Mouse (Mus musculus) erythroid progenitor cell, adult 5-6 weeks (primary cell): ENCODE data around the gene Ostm1. TPM values are rescaled to one million over a fixed set of nuclear protein-coding genes. Genes with fewer than 3 reads are reported as not detected.

ENCODE experiments used
- ATAC-seq: replicated peaks from 2 replicates; pipeline ENCODE4 v1.8.0; 2016; ENCODE audit warnings: moderate number of reproducible peaks, mild to moderate bottlenecking, moderate TSS enrichment, inconsistent platforms; ENCODE audit not compliant: poor library complexity, low FRiP score, severe bottlenecking
- total RNA-seq, 2 experiments: library from RNA; stranded (forward) in 1 of 2; stranded (reverse) in 1 of 2; fragments of 150-400 nt in 1 of 2; fragments of 186-747, 209-891 nt in 1 of 2; gene quantifications; 2 replicates each; pipeline versions ENCODE4 v1.2.3 to v1.2.4; 2015 to 2017; ENCODE audit warnings: low replicate concordance in 2 of 2

Ostm1 gene
- total RNA-seq, 2 experiments from 2014 or later: 15.5 to 22.8 TPM

GRCm38 (mm10) chr10:42715366-42716035 lies 131.9 kb downstream of the Ostm1 start:
- no peak for ATAC-seq

- no peak for ATAC-seq
These were observed 138.5 kb downstream of the Ostm1 start for GRCm38 (mm10) chr10:42722116-42722515.

- ATAC-seq: no peak
These were observed 139.9 kb downstream of the Ostm1 start for GRCm38 (mm10) chr10:42723275-42724232.

GRCm38 (mm10) chr10:42729607-42730006 lies 146.0 kb downstream of the Ostm1 start:
- no peak for ATAC-seq

- no peak for ATAC-seq
These were observed 151.0 kb downstream of the Ostm1 start for GRCm38 (mm10) chr10:42734546-42735060.

GRCm38 (mm10) chr10:42751813-42752212 lies 168.2 kb downstream of the Ostm1 start:
- no peak for ATAC-seq

Other genes with a start within 250 kb of the Ostm1 start
- 0.84 TPM in 1 of 2 replicates, not detected in the other for gene Afg1l, start 105.3 kb upstream of the Ostm1 start, total RNA-seq (2015; ENCODE audit: low replicate concordance)
- gene Afg1l, start 105.3 kb upstream of the Ostm1 start, total RNA-seq (2017; ENCODE audit: low replicate concordance): 0.77 and 1.7 TPM in 2 replicates
- 260 and 279 TPM in 2 replicates for gene Snx3, start 81.8 kb upstream of the Ostm1 start, total RNA-seq (2015; ENCODE audit: low replicate concordance)
- gene Snx3, start 81.8 kb upstream of the Ostm1 start, total RNA-seq (2017; ENCODE audit: low replicate concordance): 105 and 119 TPM in 2 replicates
- not detected in 2 replicates for gene Nr2e1, start 190 bp upstream of the Ostm1 start, total RNA-seq (2015; ENCODE audit: low replicate concordance)
- gene Nr2e1, start 190 bp upstream of the Ostm1 start, total RNA-seq (2017; ENCODE audit: low replicate concordance): not detected in 2 replicates
- 16.9 and 29.8 TPM in 2 replicates for gene Sec63, start 177.7 kb downstream of the Ostm1 start, total RNA-seq (2015; ENCODE audit: low replicate concordance)
- 18.4 and 57.3 TPM in 2 replicates for gene Sec63, start 177.7 kb downstream of the Ostm1 start, total RNA-seq (2017; ENCODE audit: low replicate concordance)